Mouse (Mus musculus) limb, embryonic 13.5 days (tissue): Measurements from ENCODE around the gene Gm44965. TPM values are rescaled to one million over a fixed set of nuclear protein-coding genes. Genes with fewer than 3 reads are reported as not detected.
A peak's percentile ranks its signal among the peaks of the same experiment; 100 is the strongest.

Experiments
- ATAC-seq: fragments of 200-750 bp; cut with Nextera tagmentation; 2 replicates; pipeline ENCODE4 v1.8.0; 2017; ENCODE audit warnings: low read depth, moderate number of reproducible peaks, moderate TSS enrichment; ENCODE audit not compliant: low FRiP score
- H3K27ac ChIP-seq: fragments of 300-500 bp; sonication (generic); 2 replicates; pipeline ENCODE4 v1.5.1; 2015; ENCODE audit warnings: inconsistent platforms, mild to moderate bottlenecking, moderate library complexity
- H3K27me3 ChIP-seq: fragments of 300-500 bp; sonication (generic); 2 replicates; pipeline ENCODE4 v1.6.1; 2015; ENCODE audit warnings: mild to moderate bottlenecking, inconsistent platforms
- H3K36me3 ChIP-seq: fragments of 300-500 bp; sonication (generic); 2 replicates; pipeline ENCODE4 v1.6.1; 2015; ENCODE audit warnings: inconsistent platforms, mild to moderate bottlenecking, moderate library complexity
- H3K4me1 ChIP-seq: fragments of 300-500 bp; sonication (generic); 2 replicates; pipeline ENCODE4 v1.6.1; 2015; ENCODE audit warnings: inconsistent platforms
- H3K4me2 ChIP-seq: fragments of 300-500 bp; sonication (generic); replicated peaks from 2 replicates; pipeline ENCODE4 v1.6.1; 2015; ENCODE audit warnings: inconsistent platforms, mild to moderate bottlenecking, moderate library complexity
- H3K4me3 ChIP-seq: fragments of 300-500 bp; sonication (generic); 2 replicates; pipeline ENCODE4 v1.5.1; 2015; ENCODE audit warnings: moderate library complexity, mild to moderate bottlenecking, inconsistent platforms
- H3K9ac ChIP-seq: fragments of 300-500 bp; sonication (generic); 2 replicates; pipeline ENCODE4 v1.6.1; 2015; ENCODE audit warnings: mild to moderate bottlenecking, inconsistent platforms
- H3K9me3 ChIP-seq: fragments of 300-500 bp; sonication (generic); 2 replicates; pipeline ENCODE4 v1.6.1; 2016; ENCODE audit warnings: inconsistent platforms
- WGBS: fragments of 180-500 bp; shearing (Covaris S2); methylation state at CpG from one replicate; pipeline ENCODE4 v1.1.7; 2015; 5-methylcytosine and 5-hydroxymethylcytosine counted together
- polyA plus RNA-seq: library from polyadenylated mRNA; unstranded; fragments of >200 nt; fragmentation: Nextera tagmentation; extraction: Ambion mirVana; gene quantifications from 2 replicates; pipeline ENCODE4 v1.2.1, GENCODE M21; 2015

Gene Gm44965
- polyA plus RNA-seq, 1 experiment from 2014 or later = not detected

GRCm38 (mm10) chr6:48628808-48629660, 35.3 kb downstream of the Gm44965 start:
- H3K36me3 ChIP-seq = no peaks in the 10 kb centered on the region
- H3K9me3 ChIP-seq = no peaks in the 10 kb centered on the region
- peak overlapping the region; percentile 88 for H3K4me2 ChIP-seq
- peak overlapping the region; percentile 63 for H3K9ac ChIP-seq
- H3K4me1 ChIP-seq = peaks cover 23% of the 10 kb centered on the region
- no peak overlapping the region for H3K27ac ChIP-seq
- no peak for ATAC-seq
- 7% methylated on average over 54 of the region's 54 CpGs for WGBS
- peak overlapping the region; percentile 49 for H3K4me3 ChIP-seq
- peaks cover 68% of the 10 kb centered on the region for H3K27me3 ChIP-seq

GRCm38 (mm10) chr6:48629661-48630034, 35.9 kb downstream of the Gm44965 start:
- peak overlapping the region; percentile 63 for H3K9ac ChIP-seq
- H3K36me3 ChIP-seq = no peaks in the 10 kb centered on the region
- H3K9me3 ChIP-seq = no peaks in the 10 kb centered on the region
- H3K27me3 ChIP-seq = peaks cover 68% of the 10 kb centered on the region
- peak overlapping the region; percentile 49 for H3K4me3 ChIP-seq
- ATAC-seq = no peak
- WGBS = 14% methylated on average over 13 of the region's 13 CpGs
- H3K27ac ChIP-seq = no peak overlapping the region
- peaks cover 23% of the 10 kb centered on the region for H3K4me1 ChIP-seq
- peak overlapping the region; percentile 88 for H3K4me2 ChIP-seq

GRCm38 (mm10) chr6:48630831-48631230, 37.1 kb downstream of the Gm44965 start:
- no peaks in the 10 kb centered on the region for H3K9me3 ChIP-seq
- peaks cover 23% of the 10 kb centered on the region for H3K4me1 ChIP-seq
- 85% methylated on average over 8 of the region's 8 CpGs for WGBS
- no peak overlapping the region for H3K27ac ChIP-seq
- no peak for ATAC-seq
- no peak overlapping the region for H3K4me3 ChIP-seq
- no peak overlapping the region for H3K9ac ChIP-seq
- no peak overlapping the region for H3K4me2 ChIP-seq
- peaks cover 59% of the 10 kb centered on the region for H3K27me3 ChIP-seq
- no peaks in the 10 kb centered on the region for H3K36me3 ChIP-seq

- Histone ChIP-seq H3K27me3 (peaks cover 17% of the 10 kb centered on the region), H3K9me3 (no peaks in the 10 kb centered on the region), H3K27ac (no peak overlapping the region), H3K4me2 (no peak overlapping the region), H3K4me3 (no peak overlapping the region), H3K9ac (no peak overlapping the region), H3K4me1 (no peaks in the 10 kb centered on the region), H3K36me3 (no peaks in the 10 kb centered on the region)
- no peak for ATAC-seq
- 83% methylated on average over 2 of the region's 2 CpGs for WGBS
These were observed 41.4 kb downstream of the Gm44965 start for GRCm38 (mm10) chr6:48635105-48635504.

GRCm38 (mm10) chr6:48636515-48636914, 42.8 kb downstream of the Gm44965 start:
- H3K27me3 ChIP-seq = peaks cover 3% of the 10 kb centered on the region; the same call in 1 of the 2 replicates
- H3K4me3 ChIP-seq = no peak overlapping the region
- H3K36me3 ChIP-seq = no peaks in the 10 kb centered on the region
- no peak overlapping the region for H3K27ac ChIP-seq
- ATAC-seq = no peak
- no peaks in the 10 kb centered on the region for H3K9me3 ChIP-seq
- no peak overlapping the region for H3K9ac ChIP-seq
- H3K4me2 ChIP-seq = no peak overlapping the region
- H3K4me1 ChIP-seq = no peaks in the 10 kb centered on the region
- WGBS = 67% methylated on average over 6 of the region's 6 CpGs

GRCm38 (mm10) chr6:48637811-48638500, 44.2 kb downstream of the Gm44965 start:
- H3K4me2 ChIP-seq = no peak overlapping the region
- no peak overlapping the region for H3K4me3 ChIP-seq
- no peaks in the 10 kb centered on the region for H3K36me3 ChIP-seq
- no peak for ATAC-seq
- H3K27ac ChIP-seq = no peak overlapping the region
- no peaks in the 10 kb centered on the region for H3K4me1 ChIP-seq
- no peaks in the 10 kb centered on the region for H3K9me3 ChIP-seq
- WGBS = 59% methylated on average over 6 of the region's 6 CpGs
- H3K9ac ChIP-seq = no peak overlapping the region
- no peaks in the 10 kb centered on the region for H3K27me3 ChIP-seq

- Histone ChIP-seq H3K9ac (no peak overlapping the region), H3K4me3 (no peak overlapping the region), H3K27ac (no peak overlapping the region), H3K9me3 (no peaks in the 10 kb centered on the region), H3K4me1 (no peaks in the 10 kb centered on the region), H3K4me2 (no peak overlapping the region), H3K27me3 (no peaks in the 10 kb centered on the region), H3K36me3 (no peaks in the 10 kb centered on the region)
- 74% methylated on average over 2 of the region's 2 CpGs for WGBS
- no peak for ATAC-seq
These were observed 44.8 kb downstream of the Gm44965 start for GRCm38 (mm10) chr6:48638553-48638952.

- no peaks in the 10 kb centered on the region for H3K4me1 ChIP-seq
- H3K4me3 ChIP-seq = no peak overlapping the region
- no peaks in the 10 kb centered on the region for H3K36me3 ChIP-seq
- H3K9ac ChIP-seq = no peak overlapping the region
- no peak overlapping the region for H3K27ac ChIP-seq
- no peak overlapping the region for H3K4me2 ChIP-seq
- no peak for ATAC-seq
- H3K27me3 ChIP-seq = no peaks in the 10 kb centered on the region
- H3K9me3 ChIP-seq = no peaks in the 10 kb centered on the region
- WGBS = 75% methylated on average over 6 of the region's 6 CpGs
These were observed 47.6 kb downstream of the Gm44965 start for GRCm38 (mm10) chr6:48641391-48641790.

- no peak for ATAC-seq
- Histone ChIP-seq H3K4me2 (no peak overlapping the region), H3K36me3 (no peaks in the 10 kb centered on the region), H3K27ac (no peak overlapping the region), H3K4me1 (no peaks in the 10 kb centered on the region), H3K9me3 (no peaks in the 10 kb centered on the region), H3K4me3 (no peak overlapping the region), H3K27me3 (no peaks in the 10 kb centered on the region), H3K9ac (no peak overlapping the region)
- 20% methylated on average over 4 of the region's 4 CpGs for WGBS
These were observed 49.1 kb downstream of the Gm44965 start for GRCm38 (mm10) chr6:48642764-48643292.

GRCm38 (mm10) chr6:48645660-48646308, 52.0 kb downstream of the Gm44965 start:
- Histone ChIP-seq H3K4me1 (no peaks in the 10 kb centered on the region), H3K9me3 (no peaks in the 10 kb centered on the region), H3K36me3 (no peaks in the 10 kb centered on the region), H3K4me2 (no peak overlapping the region), H3K4me3 (no peak overlapping the region), H3K27ac (no peak overlapping the region), H3K27me3 (no peaks in the 10 kb centered on the region), H3K9ac (no peak overlapping the region)
- no peak for ATAC-seq
- 11% methylated on average over 12 of the region's 12 CpGs for WGBS

- H3K9me3 ChIP-seq = no peaks in the 10 kb centered on the region
- H3K36me3 ChIP-seq = no peaks in the 10 kb centered on the region
- no peak overlapping the region for H3K4me3 ChIP-seq
- H3K27me3 ChIP-seq = no peaks in the 10 kb centered on the region
- no peak for ATAC-seq
- H3K27ac ChIP-seq = no peak overlapping the region
- H3K4me1 ChIP-seq = no peaks in the 10 kb centered on the region
- no peak overlapping the region for H3K9ac ChIP-seq
- H3K4me2 ChIP-seq = no peak overlapping the region
- WGBS = 84% methylated on average over 4 of the region's 4 CpGs
These were observed 52.6 kb downstream of the Gm44965 start for GRCm38 (mm10) chr6:48646309-48646690.

- Histone ChIP-seq H3K27me3 (no peaks in the 10 kb centered on the region), H3K4me1 (no peaks in the 10 kb centered on the region), H3K4me3 (no peak within 1 kb of the TSS), H3K36me3 (no peaks in the 10 kb centered on the region), H3K9me3 (no peaks in the 10 kb centered on the region), H3K9ac (no peak within 1 kb of the TSS), H3K4me2 (no peak within 1 kb of the TSS), H3K27ac (no peak within 1 kb of the TSS)
- WGBS = 44% methylated on average over 3 of the region's 3 CpGs
- no peak for ATAC-seq
These were observed 53.3 kb downstream of the Gm44965 start, which contains the start of gene Gimap8 for GRCm38 (mm10) chr6:48646995-48647394. Gene Gimap8 (plus strand): TSS chr6:48647234.
